Mouse (Mus musculus): ENCODE results near the gene Sctr. TPM values are rescaled to one million over a fixed set of nuclear protein-coding genes. Genes with fewer than 3 reads are reported as not detected.
"Not testable (repeated sequence)": the region's sequence is repeated elsewhere in the genome, so short reads cannot be mapped to it uniquely, and the experiment has no call there.

Sctr gene
- polyA plus RNA-seq, 1 experiment from 2014 or later, result 1.3 TPM

DNA sequence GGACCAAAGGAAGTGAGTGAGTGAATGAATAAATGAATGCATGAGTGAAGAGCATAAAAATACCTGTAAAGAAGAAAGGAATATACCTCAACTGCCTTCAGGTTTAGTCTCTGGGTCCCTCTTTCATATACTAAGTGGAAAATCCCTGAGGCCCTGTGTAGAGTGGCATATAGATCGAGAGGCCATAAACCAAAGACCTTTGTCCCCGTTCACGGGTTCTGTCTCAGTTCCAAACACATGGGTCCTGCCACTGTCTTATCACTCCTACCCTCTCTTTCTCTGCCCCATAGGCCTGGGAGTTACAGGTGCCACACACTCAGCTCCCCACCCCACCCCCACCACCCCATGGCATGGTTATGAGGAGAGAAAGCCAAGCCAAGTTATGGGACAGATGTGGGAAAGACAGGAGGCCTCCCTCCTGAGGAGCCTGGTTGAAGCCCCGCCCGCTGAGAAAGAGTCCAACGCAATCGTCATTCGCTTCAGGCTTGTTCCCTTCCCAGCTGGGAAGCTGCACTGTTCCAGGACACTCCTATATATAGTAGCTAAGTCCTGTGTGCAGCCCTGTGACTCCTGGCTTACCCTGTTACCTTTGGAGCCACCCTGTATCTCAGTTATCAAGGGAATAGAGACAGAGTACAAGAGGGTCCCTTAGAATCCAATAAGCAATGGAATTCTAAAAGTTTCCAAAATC is 84.3 kb downstream of the Sctr start:
- Histone ChIP-seq H3K9ac (ENCODE audit: low read length) (no peak overlapping the region), H3K27ac (ENCODE audit: low read depth) (no peak overlapping the region), H3K4me2 (ENCODE audit: low read length) (no peak overlapping the region), H3K4me1 (replicated peaks; ENCODE audit: control insufficient read depth, insufficient read depth, low read length) (no peaks in the 10 kb centered on the region), H3K4me3 (ENCODE audit: low read depth, low read length) (no peak overlapping the region), H3K36me3 (ENCODE audit: control insufficient read depth, insufficient read depth, low read length) (no peaks in the 10 kb centered on the region), H3K27me3 (replicated peaks; ENCODE audit: control insufficient read depth, insufficient read depth, low read length) (no peaks in the 10 kb centered on the region), H3K9me3 (ENCODE audit: control insufficient read depth, low read length) (0 out of 2 replicates have a peak, but pooled peaks cover 4% of the 10 kb centered on the region)
- WGBS, result 74% methylated on average over 8 of the region's 8 CpGs
- peak; percentile 70 for ATAC-seq (replicated peaks; ENCODE audit: low FRiP score, low TSS enrichment, low read depth)
- peak; percentile 58 for DNase-seq (ENCODE audit: low spot score)

GRCm38 (mm10) chr1:120093482-120094134 is 86.9 kb downstream of the Sctr start:
- H3K27ac ChIP-seq (ENCODE audit: low read depth); H3K4me2 ChIP-seq (ENCODE audit: low read length); H3K36me3 ChIP-seq (ENCODE audit: control insufficient read depth, insufficient read depth, low read length); H3K9ac ChIP-seq (ENCODE audit: low read length); H3K4me1 ChIP-seq (replicated peaks; ENCODE audit: control insufficient read depth, insufficient read depth, low read length); H3K27me3 ChIP-seq (replicated peaks; ENCODE audit: control insufficient read depth, insufficient read depth, low read length); H3K9me3 ChIP-seq (ENCODE audit: control insufficient read depth, low read length); H3K4me3 ChIP-seq (ENCODE audit: low read depth, low read length): not testable (repeated sequence)
- DNase-seq (ENCODE audit: low spot score) (peak; percentile 88), ATAC-seq (replicated peaks; ENCODE audit: low FRiP score, low TSS enrichment, low read depth) (0 out of 2 replicates have a peak, but pooled peaks have one; percentile 25)
- 57% methylated on average over 11 of the region's 14 CpGs for WGBS

DNA sequence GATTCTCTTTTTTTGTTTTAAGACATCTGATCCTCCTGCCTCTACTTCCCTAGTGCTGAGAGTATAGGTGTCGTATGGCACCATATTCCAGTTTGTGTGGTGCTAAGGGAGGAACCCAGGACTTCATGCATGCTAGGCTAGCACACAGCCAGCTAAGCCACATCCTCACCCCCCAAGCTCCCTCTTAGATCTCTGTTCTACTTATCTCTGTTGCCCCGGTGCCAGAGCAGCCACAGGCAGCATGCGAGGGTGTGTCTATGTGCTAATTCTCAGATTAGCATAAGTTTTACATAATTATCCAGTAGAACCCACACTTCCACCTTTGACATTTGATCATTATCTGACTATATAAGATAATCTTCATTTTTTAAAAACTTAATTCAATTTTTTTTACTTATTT is 88.2 kb downstream of the Sctr start:
- H3K4me3 ChIP-seq (ENCODE audit: low read depth, low read length), result no peak overlapping the region
- no peak for DNase-seq (ENCODE audit: low spot score)
- no peaks in the 10 kb centered on the region for H3K4me1 ChIP-seq (replicated peaks; ENCODE audit: control insufficient read depth, insufficient read depth, low read length)
- H3K27me3 ChIP-seq (replicated peaks; ENCODE audit: control insufficient read depth, insufficient read depth, low read length), result no peaks in the 10 kb centered on the region
- no peak for ATAC-seq (replicated peaks; ENCODE audit: low FRiP score, low TSS enrichment, low read depth)
- no peak overlapping the region for H3K27ac ChIP-seq (ENCODE audit: low read depth)
- 0 out of 2 replicates have a peak, but pooled peaks cover 4% of the 10 kb centered on the region for H3K9me3 ChIP-seq (ENCODE audit: control insufficient read depth, low read length)
- no peak overlapping the region for H3K4me2 ChIP-seq (ENCODE audit: low read length)
- WGBS, result 75% methylated on average over 3 of the region's 3 CpGs
- no peaks in the 10 kb centered on the region for H3K36me3 ChIP-seq (ENCODE audit: control insufficient read depth, insufficient read depth, low read length)
- H3K9ac ChIP-seq (ENCODE audit: low read length), result no peak overlapping the region

DNA sequence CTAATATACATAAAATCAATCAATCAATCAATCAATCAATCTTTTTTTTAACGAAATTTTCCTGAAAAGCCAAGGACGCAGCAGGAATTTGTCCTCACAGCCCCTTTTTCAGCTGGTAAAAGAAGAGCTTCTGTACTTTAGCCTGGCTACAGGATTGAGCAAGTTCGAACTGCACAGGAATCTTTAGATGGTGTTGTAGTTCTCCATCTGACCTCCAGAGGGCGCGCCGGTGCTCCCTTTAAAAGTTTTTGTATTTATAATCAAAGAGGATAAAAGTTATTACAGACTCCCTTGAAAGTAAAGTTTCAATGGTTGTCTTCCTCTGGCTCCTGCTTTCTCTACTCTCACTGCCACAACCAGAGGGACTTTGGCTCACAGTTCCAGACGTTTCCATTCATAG is 91.6 kb downstream of the Sctr start:
- Histone ChIP-seq H3K9me3 (ENCODE audit: control insufficient read depth, low read length) (no peaks in the 10 kb centered on the region), H3K27ac (ENCODE audit: low read depth) (no peak overlapping the region), H3K4me3 (ENCODE audit: low read depth, low read length) (no peak overlapping the region), H3K4me1 (replicated peaks; ENCODE audit: control insufficient read depth, insufficient read depth, low read length) (no peaks in the 10 kb centered on the region), H3K9ac (ENCODE audit: low read length) (no peak overlapping the region), H3K27me3 (replicated peaks; ENCODE audit: control insufficient read depth, insufficient read depth, low read length) (no peaks in the 10 kb centered on the region), H3K4me2 (ENCODE audit: low read length) (no peak overlapping the region), H3K36me3 (ENCODE audit: control insufficient read depth, insufficient read depth, low read length) (no peaks in the 10 kb centered on the region)
- WGBS, result 15% methylated on average over 7 of the region's 7 CpGs
- ATAC-seq (replicated peaks; ENCODE audit: low FRiP score, low TSS enrichment, low read depth) (no peak), DNase-seq (ENCODE audit: low spot score) (peak; percentile 82)

- no peaks in the 10 kb centered on the region for H3K9me3 ChIP-seq (ENCODE audit: control insufficient read depth, low read length)
- no peak overlapping the region for H3K27ac ChIP-seq (ENCODE audit: low read depth)
- H3K27me3 ChIP-seq (replicated peaks; ENCODE audit: control insufficient read depth, insufficient read depth, low read length), result no peaks in the 10 kb centered on the region
- no peaks in the 10 kb centered on the region for H3K4me1 ChIP-seq (replicated peaks; ENCODE audit: control insufficient read depth, insufficient read depth, low read length)
- ATAC-seq (replicated peaks; ENCODE audit: low FRiP score, low TSS enrichment, low read depth) (no peak), DNase-seq (ENCODE audit: low spot score) (no peak)
- H3K4me3 ChIP-seq (ENCODE audit: low read depth, low read length), result no peak overlapping the region
- H3K9ac ChIP-seq (ENCODE audit: low read length), result no peak overlapping the region
- WGBS, result 63% methylated on average over 6 of the region's 6 CpGs
- no peak overlapping the region for H3K4me2 ChIP-seq (ENCODE audit: low read length)
- H3K36me3 ChIP-seq (ENCODE audit: control insufficient read depth, insufficient read depth, low read length), result no peaks in the 10 kb centered on the region
Measured at GRCm38 (mm10) chr1:120099483-120099882, 92.8 kb downstream of the Sctr start.

DNA sequence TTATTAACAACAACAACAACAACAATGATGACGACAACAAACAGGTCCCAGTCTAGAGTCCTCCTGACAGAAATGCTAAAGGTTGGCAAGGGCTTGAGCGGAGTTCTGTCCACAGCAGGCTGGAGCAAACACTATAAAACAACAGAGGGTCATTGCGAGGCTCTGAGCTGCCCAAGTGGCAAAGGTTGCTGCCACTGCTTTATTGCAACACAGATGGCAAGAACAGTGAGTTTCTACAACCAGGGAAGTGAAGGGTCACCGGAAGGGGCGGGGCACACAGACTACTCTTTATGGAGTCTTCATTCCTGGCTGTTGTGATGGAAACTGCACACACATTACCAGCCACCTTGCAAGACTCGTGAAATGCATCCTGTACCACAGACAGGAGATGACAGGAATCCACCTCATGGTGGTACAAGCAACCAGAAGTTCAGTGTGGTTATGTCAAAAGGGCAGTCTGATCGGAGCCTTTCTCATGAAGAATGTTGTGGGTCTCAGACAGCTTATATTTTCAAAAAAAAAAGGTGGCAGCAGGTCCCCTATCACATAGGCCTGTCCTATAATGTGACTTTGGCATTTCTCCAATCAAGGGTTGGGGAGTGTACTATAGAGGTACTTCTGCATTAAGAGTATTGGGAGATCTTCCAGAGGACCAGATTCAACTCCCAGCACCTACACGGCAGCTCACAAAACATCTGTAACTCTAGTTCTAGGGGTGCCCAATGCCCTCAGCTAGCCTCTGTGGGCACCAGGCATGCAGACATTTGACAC is 93.9 kb downstream of the Sctr start:
- Histone ChIP-seq H3K27me3 (replicated peaks; ENCODE audit: control insufficient read depth, insufficient read depth, low read length) (no peaks in the 10 kb centered on the region), H3K4me1 (replicated peaks; ENCODE audit: control insufficient read depth, insufficient read depth, low read length) (no peaks in the 10 kb centered on the region), H3K27ac (ENCODE audit: low read depth) (no peak overlapping the region), H3K9ac (ENCODE audit: low read length) (no peak overlapping the region), H3K4me3 (ENCODE audit: low read depth, low read length) (no peak overlapping the region), H3K36me3 (ENCODE audit: control insufficient read depth, insufficient read depth, low read length) (no peaks in the 10 kb centered on the region), H3K4me2 (ENCODE audit: low read length) (no peak overlapping the region), H3K9me3 (ENCODE audit: control insufficient read depth, low read length) (no peaks in the 10 kb centered on the region)
- ATAC-seq (replicated peaks; ENCODE audit: low FRiP score, low TSS enrichment, low read depth) (no peak), DNase-seq (ENCODE audit: low spot score) (no peak)
- WGBS, result 79% methylated on average over 8 of the region's 8 CpGs

- H3K27me3 ChIP-seq (replicated peaks; ENCODE audit: control insufficient read depth, insufficient read depth, low read length), result no peaks in the 10 kb centered on the region
- no peaks in the 10 kb centered on the region for H3K9me3 ChIP-seq (ENCODE audit: control insufficient read depth, low read length)
- H3K9ac ChIP-seq (ENCODE audit: low read length), result no peak overlapping the region
- H3K4me2 ChIP-seq (ENCODE audit: low read length), result no peak overlapping the region
- H3K4me1 ChIP-seq (replicated peaks; ENCODE audit: control insufficient read depth, insufficient read depth, low read length), result no peaks in the 10 kb centered on the region
- 82% methylated on average over 3 of the region's 3 CpGs for WGBS
- no peak overlapping the region for H3K4me3 ChIP-seq (ENCODE audit: low read depth, low read length)
- no peaks in the 10 kb centered on the region for H3K36me3 ChIP-seq (ENCODE audit: control insufficient read depth, insufficient read depth, low read length)
- ATAC-seq (replicated peaks; ENCODE audit: low FRiP score, low TSS enrichment, low read depth) (no peak), DNase-seq (ENCODE audit: low spot score) (no peak)
- no peak overlapping the region for H3K27ac ChIP-seq (ENCODE audit: low read depth)
Measured at GRCm38 (mm10) chr1:120101227-120101609, 94.5 kb downstream of the Sctr start.

DNA sequence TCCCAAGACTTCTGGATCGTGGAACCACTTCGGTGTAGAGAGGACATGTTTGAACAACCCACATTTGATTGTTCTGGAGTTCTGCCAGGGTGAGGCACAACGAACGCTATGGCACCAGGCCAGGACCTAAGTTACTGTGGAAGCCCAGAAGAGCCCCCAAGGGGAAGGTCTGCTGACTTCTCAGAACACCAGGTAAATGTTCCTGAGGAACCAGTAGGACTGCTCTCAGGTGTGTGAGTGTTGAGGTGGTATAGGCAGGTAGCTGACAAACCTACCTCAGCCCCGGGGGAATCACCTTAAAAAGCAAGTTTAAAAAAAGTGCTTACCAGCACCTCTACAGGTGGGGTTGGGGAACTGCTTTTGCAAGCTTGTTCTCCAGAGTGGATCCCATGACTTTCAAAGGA is 98.9 kb downstream of the Sctr start:
- no peak overlapping the region for H3K4me3 ChIP-seq (ENCODE audit: low read depth, low read length)
- H3K27ac ChIP-seq (ENCODE audit: low read depth), result no peak overlapping the region
- DNase-seq (ENCODE audit: low spot score), result no peak
- H3K4me1 ChIP-seq (replicated peaks; ENCODE audit: control insufficient read depth, insufficient read depth, low read length), result no peaks in the 10 kb centered on the region
- no peaks in the 10 kb centered on the region for H3K9me3 ChIP-seq (ENCODE audit: control insufficient read depth, low read length)
- no peak overlapping the region for H3K4me2 ChIP-seq (ENCODE audit: low read length)
- no peaks in the 10 kb centered on the region for H3K36me3 ChIP-seq (ENCODE audit: control insufficient read depth, insufficient read depth, low read length)
- no peak for ATAC-seq (replicated peaks; ENCODE audit: low FRiP score, low TSS enrichment, low read depth)
- 82% methylated on average over 5 of the region's 5 CpGs for WGBS
- no peaks in the 10 kb centered on the region for H3K27me3 ChIP-seq (replicated peaks; ENCODE audit: control insufficient read depth, insufficient read depth, low read length)
- no peak overlapping the region for H3K9ac ChIP-seq (ENCODE audit: low read length)
